Mouse (Mus musculus) CD4-positive, CD25-positive, alpha-beta regulatory T cell, adult 2 months (primary cell): ENCODE measurements around the gene Hcfc1r1.

Source experiments
- DNase-seq: peaks from one replicate; pipeline ENCODE4 v3.0.0-alpha.2; 2012; ENCODE audit warnings: low read depth, low spot score

The Hcfc1r1 gene

GRCm38 (mm10) chr17:23719455-23719854, 46.1 kb downstream of the Hcfc1r1 start:
- DNase-seq, result no peak

- no peak for DNase-seq
Measured at GRCm38 (mm10) chr17:23721886-23722285, 48.5 kb downstream of the Hcfc1r1 start.

- no peak for DNase-seq
Measured at GRCm38 (mm10) chr17:23722376-23723125, 49.2 kb downstream of the Hcfc1r1 start, which contains the start of gene 1520401A03Rik. Gene 1520401A03Rik, minus strand, starts transcription at chr17:23722783.
